Mouse (Mus musculus): ENCODE measurements around the gene Ciita.
A peak's percentile ranks its signal among the peaks of the same experiment; 100 is the strongest.

Ciita gene

DNA sequence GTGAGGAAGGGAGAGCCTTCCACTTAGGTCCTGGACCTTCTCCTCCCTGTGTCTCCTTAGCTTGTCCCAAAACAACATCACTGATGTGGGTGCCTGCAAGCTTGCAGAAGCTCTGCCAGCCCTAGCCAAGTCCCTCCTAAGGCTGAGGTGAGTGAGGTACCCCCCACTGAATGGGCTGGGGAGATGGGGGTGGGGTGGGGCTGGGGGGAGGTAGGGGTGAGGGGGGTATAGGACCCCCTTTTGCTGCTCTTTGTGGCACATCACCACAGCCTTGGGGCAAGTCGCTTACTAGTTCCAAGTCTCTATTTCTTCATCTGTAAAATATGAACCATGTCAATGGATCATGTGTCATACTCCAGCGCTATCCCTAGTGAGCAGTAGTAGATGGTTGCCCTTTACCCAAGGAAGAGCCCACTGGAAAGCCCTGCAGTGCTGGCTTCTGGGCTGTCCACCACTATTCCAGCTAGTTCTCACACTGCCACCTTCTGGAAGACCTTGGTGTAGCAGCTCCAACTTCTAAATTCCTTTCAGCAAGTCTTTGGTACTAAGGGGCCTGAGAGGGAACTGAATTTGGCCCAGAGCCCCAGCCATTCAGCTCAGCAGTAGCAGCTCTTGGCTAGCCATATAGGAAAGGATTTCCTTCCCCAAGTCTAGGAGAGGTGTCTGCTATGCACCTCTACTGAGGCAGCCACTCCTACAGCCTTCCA, 41.2 kb downstream of the Ciita start:
- DNase-seq = peak; percentile 68 to 78

- DNase-seq = peak; percentile 71 to 77
Observed at GRCm38 (mm10) chr16:10522811-10523210, 43.0 kb downstream of the Ciita start.

DNA sequence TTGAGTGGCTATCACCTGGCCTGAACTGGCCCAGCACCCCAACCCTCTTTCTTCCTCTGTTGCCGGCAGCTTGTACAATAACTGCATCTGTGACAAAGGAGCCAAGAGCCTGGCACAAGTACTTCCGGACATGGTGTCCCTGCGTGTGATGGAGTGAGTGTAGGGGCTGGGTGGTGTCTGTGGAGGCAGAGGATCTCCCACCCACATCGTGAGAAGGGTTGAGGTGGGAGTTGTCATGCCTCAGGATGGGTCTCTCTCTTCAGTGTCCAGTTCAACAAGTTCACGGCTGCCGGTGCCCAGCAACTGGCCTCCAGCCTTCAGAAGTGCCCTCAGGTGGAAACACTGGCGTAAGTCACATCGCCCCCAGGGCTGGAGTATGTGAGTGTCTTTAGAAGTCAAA, 43.8 kb downstream of the Ciita start:
- no peak for DNase-seq

DNA sequence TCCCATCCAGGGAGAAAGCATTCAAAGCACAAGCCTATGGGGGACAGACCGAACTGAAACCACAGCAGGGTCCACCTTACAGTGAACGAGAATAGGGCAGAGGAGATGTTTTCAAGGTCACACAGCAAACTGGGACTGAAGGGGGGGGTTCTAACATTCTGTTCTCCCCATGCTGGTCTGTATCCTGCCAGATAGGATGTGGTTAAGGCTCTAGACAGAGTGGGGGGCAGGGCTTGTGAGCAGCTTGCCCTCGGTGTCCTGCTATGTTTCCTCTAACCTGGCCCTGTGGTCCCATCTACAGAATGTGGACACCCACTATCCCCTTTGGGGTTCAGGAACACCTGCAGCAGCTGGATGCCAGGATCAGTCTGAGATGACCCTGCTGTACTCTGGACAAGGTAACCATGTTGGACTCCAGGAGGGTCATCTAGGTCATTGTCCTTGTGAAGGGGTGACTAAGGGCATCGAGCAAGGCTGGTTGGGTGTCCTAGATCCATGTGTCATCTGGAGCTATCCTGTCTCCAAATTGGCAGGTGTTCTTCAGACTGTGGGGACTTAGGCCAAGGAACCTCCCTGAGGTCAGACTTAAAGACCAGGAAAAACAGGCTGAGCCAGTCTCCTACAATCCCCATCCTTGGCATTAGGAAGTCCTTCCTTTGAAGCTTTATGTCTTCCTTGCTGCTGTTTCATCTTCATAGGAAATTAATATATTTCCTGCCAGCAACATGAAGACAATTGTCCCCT, 45.2 kb downstream of the Ciita start:
- no peak for DNase-seq

- no peak for DNase-seq
Observed at GRCm38 (mm10) chr16:10525610-10525980, 45.7 kb downstream of the Ciita start.

DNA sequence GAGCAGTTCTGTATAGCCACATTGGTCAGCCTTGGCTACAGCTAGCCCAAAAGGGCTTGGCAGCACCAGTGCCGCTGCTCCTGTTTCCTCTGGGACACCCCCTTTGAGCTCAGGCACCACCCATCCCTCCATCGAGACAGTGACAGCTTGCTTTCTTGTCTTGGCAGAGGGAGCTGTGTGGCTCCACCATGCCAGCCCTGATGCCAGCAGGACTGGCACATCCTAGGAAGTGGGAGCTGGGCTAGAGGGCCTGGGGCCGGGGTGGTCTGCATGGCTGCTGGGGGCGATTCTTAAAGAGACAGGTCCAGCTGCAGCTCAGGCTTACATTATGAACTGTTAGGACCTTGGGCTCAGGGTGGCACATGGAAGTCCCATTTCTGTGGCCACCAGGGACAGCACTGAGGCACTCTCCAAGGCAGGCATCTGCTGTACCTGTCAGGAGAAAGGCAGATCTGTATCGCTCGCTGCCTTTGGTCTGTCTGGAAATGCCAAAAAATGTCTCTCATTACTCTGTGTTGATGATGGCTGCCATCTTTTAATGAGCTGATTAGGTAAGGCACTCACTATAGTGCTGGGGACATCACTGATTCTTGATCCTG, 47.3 kb downstream of the Ciita start:
- DNase-seq = no peak

DNA sequence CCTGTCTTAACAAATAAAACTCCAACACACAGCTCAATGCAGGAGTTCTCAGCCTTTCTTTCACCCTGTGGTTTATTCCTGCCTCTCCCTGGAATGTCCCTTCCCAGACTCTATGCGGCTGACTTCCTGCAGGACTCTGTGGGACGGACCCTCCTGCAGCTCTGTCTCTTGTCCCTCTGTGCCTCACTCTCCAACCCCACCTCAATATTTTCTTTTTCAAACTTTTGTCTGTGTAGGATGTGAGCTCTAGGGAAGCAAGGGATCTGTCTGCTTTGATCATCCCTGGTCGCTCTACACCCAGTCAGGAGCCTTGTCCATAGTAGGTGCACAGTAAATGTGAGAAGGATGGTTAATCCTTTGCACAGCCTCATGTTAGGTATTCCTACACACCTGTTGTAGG, 48.5 kb downstream of the Ciita start:
- DNase-seq = no peak

DNA sequence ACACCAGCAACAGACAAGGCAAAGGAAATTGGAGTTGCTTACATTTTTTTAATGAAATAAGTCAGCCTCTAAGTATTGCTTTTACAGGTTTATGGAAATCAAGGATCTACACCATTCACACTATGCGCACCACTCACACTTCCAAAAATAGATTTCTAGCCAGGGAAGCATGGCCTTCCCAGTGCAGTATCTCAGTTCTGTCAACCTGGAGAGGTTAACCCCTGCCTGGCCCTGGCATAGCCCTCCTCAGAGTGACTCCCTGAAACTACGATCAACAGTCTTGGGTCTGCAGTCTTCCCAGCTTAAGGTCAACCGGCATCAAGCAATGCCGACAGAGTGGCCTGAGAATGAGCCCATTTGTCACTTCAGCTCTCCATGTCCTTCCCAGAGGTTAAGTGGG, 50.3 kb downstream of the Ciita start:
- DNase-seq = no peak

GRCm38 (mm10) chr16:10533781-10534180, 53.9 kb downstream of the Ciita start:
- DNase-seq = no peak

GRCm38 (mm10) chr16:10534567-10534966, 54.7 kb downstream of the Ciita start:
- DNase-seq = no peak

GRCm38 (mm10) chr16:10536323-10536722, 56.5 kb downstream of the Ciita start:
- no peak for DNase-seq

DNA sequence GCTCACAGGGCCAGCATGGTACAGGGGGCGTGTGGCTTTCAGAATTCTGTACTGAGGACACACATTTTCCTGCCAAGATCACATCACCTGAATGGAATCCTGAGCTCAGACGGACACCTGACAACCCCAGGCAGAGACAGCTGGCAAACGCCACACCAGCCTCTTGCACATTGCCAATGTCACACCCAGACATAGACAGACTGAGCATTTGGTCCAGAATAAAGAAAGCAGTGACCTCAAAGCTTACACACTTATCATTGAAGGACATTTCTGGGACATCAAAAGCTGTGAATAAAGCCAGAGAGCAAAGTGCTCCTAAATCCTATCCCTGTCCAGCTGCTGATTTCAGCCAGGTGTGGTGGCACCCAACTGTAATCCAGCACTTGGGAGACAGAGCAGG, 57.1 kb downstream of the Ciita start:
- DNase-seq = no peak

DNA sequence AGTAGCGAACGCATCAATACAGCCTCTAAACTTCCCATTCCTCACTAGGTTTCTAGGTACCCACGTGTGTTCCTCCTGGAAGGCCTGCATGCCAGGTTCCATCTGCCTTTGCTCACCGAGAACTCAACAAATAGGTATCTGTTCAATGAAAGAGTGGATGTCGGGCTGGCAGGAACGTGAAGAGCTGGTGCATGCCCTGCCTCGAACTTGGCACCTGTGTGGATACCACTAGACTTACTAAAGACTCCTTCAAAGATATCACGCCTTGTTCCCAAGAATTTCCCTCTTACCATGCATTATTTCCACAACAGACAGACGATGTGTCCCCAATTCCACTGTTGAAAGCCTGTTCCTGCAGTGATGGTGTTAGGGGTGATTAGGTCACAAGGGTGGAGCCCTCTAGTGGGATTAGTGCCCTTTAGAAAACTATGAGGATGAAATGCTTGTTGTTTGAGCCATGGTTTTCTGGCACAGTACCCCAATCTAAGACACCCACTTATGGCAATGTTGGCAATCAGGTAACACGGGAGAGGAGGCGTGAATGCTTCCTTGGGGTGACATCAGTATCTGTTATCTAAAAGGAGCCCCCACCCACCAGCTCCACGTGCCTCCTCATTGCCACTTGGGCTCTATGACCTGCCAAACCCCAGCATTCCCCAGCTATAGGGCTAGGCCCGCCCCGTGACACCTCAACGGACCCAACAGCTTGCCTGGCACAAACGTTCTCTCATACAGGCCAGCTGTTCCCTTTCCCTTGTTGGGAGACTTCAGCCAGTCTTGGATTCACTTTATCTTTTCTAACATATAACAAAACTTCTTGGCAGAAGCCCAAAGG, 61.1 kb downstream of the Ciita start:
- no peak for DNase-seq

- DNase-seq = peak; percentile 30 to 52
Observed at GRCm38 (mm10) chr16:10541598-10541930, 61.7 kb downstream of the Ciita start.

- DNase-seq = peak in 1 of 2 experiments; percentile 18
Observed at GRCm38 (mm10) chr16:10542266-10542665, 62.4 kb downstream of the Ciita start.

DNA sequence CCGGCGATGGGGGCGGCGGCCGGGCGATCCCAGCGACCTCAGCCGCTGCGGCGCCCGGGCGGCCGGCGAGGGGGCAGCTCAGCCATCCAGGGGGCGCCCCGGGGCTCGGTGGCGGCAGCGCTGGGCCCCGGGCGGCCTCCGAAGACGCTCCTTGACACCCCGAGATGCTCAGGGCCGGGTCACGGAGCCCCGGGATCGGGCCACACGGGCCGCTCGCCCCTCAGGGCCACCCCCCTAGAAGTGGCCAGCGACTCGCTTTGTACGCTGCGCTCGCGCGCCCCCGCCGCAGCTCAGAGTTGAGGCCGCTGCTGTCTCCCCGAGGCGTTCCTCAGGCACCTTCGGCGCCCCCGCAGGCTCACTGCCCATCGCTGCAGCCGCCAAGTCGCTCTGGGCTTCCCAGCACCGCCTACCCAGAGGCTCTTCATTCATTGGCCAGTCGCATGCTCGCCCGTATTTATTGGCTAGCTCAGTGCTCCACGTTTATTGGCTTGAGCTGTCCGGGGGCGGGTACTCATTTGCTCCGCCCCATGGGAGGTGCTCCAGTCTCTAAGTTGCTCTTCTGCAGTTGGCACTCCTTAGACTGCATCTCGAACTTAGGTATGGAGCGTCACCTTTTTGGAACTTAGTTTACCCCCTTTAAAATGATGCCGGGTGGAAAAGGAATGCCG, 63.0 kb downstream of the Ciita start, which contains the start of gene Dexi:
Gene Dexi (minus strand): TSS at position 357 of the 668 bp plus-strand sequence.
- peak; percentile 97 to 98 for DNase-seq

DNA sequence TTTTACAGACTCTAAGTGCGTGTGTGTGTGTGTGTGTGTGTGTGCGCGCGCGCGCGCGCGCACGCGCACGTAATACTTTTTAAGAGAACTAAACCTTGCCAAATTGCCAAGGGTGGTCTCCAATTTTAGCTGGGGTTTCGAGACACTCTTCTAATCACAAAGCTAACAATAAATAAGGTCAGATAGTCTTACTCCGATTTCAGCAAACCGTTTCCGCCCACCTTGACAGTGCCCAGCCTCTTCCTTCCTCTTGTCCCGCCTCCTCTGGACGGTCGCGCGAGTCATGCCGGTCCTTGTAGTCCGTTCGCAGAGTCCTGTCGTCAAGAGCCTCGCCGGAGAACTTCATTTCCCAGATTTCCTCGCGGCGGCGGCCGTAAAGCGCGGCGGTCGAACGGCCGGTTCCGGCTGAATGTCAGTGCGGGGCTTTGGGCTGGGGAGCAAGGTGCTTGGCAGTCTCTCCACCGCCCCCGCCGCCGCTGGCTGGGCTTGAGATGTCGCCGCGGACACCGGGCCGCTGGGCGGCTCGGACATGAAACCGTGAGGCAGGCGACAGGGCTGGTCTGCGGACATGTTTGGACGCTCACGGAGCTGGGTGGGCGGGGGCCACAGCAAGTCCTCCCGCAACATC, 65.2 kb downstream of the Ciita start, which contains the start of gene Clec16a:
Gene Clec16a (plus strand): TSS at position 345 of the 628 bp plus-strand sequence.
- peak; percentile 97 to 98 for DNase-seq

GRCm38 (mm10) chr16:10546865-10547264, 67.0 kb downstream of the Ciita start:
- DNase-seq = no peak

DNA sequence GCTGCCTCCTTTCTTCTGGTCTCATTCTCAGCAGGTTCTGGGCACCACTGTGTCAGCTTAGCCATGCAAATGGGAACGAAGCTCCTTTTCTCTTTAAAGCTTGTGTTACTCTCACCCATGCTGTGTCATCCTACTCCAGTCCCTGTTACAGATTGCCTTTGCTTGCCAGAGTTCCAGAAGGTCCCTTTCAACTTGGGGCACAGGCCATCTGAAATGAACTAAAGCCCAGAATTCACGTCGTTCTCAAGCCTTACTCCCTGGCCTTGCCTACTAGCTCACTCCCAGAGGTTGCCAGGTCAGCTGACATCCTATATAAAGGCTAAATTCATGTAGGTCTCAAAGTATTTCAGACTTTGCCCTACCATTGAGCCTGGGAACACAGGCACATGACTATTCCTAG, 69.1 kb downstream of the Ciita start:
- no peak for DNase-seq

- no peak for DNase-seq
Observed at GRCm38 (mm10) chr16:10549600-10549999, 69.7 kb downstream of the Ciita start.

GRCm38 (mm10) chr16:10551592-10551991, 71.7 kb downstream of the Ciita start:
- DNase-seq = no peak

GRCm38 (mm10) chr16:10553858-10554257, 74.0 kb downstream of the Ciita start:
- no peak for DNase-seq

All from lung, adult 18-20 months (tissue).